Mouse (Mus musculus): ENCODE measurements around the gene Cyp3a25.
"Not testable (repeated sequence)": the region's sequence is repeated elsewhere in the genome, so short reads cannot be mapped to it uniquely, and the experiment has no call there.

Cyp3a25 gene

DNA sequence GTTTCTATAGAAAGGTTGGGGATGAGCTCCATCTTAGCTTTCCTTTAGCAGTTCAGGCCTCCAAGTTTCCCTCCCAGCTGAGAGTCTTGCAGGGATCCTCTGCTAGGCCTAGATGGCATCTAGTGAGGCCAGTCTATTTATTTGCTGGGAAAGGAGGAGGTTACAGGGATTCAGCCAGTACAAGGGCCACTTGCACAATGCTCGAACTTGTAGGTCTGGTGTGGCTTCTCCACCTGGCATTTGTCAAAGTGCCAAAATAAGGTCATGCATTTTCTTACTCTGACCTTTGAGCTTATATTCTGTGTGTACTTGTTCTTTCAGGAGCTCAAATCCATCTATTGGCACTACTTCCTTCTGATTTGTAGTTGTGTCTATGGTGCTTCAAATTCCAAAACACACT is at the start of gene Cyp3a25:
Gene Cyp3a25, minus strand, starts transcription at position 110 of the 400 bp plus-strand sequence.
- not testable (repeated sequence) for DNase-seq

DNA sequence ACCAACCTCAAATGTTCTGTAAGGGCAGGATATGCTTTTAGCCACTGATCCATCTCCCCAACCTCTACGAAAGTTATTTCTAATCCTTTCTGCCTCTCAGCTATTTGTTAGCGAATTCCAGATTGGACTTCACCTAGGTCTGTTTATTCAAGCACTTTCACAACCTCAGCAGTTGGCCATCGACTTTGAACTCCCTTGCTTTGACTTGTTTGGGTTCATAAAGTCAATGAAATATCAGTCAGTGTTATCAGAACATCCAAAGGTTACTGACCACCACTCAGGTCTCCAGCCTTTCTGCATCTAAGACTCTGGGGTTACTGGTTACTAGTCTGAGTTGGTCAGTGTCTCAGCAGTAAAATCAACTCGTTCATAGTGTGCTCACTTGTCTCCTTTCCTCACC is 11.7 kb upstream of the Cyp3a25 start:
- no peak for DNase-seq

- DNase-seq = no peak
Observed at GRCm38 (mm10) chr5:146018275-146018674, 8.9 kb upstream of the Cyp3a25 start.

- no peak for DNase-seq
Observed at GRCm38 (mm10) chr5:146011251-146011650, 1.8 kb upstream of the Cyp3a25 start.

DNA sequence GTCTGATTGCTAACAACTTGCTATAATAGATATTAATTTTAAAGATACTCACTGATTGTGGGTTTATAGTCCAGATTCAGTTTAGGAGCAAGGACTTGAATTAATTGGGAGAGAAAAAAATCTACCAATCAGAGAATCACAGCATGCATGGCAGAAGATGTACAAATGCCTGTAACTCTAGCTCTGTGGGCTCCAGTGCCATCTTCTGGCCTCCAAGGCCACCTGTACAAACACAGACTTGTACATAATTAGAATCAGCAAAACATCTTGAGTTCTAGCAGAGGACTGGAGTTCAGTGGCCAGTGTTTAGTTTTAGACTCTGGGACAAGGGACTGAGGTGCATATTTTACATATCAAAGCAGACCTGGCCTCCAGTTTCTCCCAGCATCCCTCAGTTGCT is 42.3 kb downstream of the Cyp3a25 start:
- DNase-seq = no peak
